Mouse (Mus musculus) kidney, postnatal 14 days (tissue): ENCODE measurements around the gene Aqp8.

Experiments used
- DNase-seq: peaks from one replicate; pipeline ENCODE4 v3.0.0; 2022; ENCODE audit warnings: mixed read lengths

Gene Aqp8

GRCm38 (mm10) chr7:123462070-123462501 lies at the start of gene Aqp8:
Gene Aqp8, plus strand, starts transcription at chr7:123462291.
- peak; percentile 76 for DNase-seq

GRCm38 (mm10) chr7:123416803-123417202 lies 45.3 kb upstream of the Aqp8 start:
- no peak for DNase-seq

GRCm38 (mm10) chr7:123417661-123418060 lies 44.4 kb upstream of the Aqp8 start:
- DNase-seq: peak; percentile 28

GRCm38 (mm10) chr7:123419984-123420383 lies 42.1 kb upstream of the Aqp8 start:
- DNase-seq: peak; percentile 70

- no peak for DNase-seq
Measured at GRCm38 (mm10) chr7:123421958-123422357, 40.1 kb upstream of the Aqp8 start.

GRCm38 (mm10) chr7:123424281-123424680 lies 37.8 kb upstream of the Aqp8 start:
- DNase-seq: no peak

GRCm38 (mm10) chr7:123425134-123425757 lies 36.8 kb upstream of the Aqp8 start:
- DNase-seq: peak; percentile 58

DNA sequence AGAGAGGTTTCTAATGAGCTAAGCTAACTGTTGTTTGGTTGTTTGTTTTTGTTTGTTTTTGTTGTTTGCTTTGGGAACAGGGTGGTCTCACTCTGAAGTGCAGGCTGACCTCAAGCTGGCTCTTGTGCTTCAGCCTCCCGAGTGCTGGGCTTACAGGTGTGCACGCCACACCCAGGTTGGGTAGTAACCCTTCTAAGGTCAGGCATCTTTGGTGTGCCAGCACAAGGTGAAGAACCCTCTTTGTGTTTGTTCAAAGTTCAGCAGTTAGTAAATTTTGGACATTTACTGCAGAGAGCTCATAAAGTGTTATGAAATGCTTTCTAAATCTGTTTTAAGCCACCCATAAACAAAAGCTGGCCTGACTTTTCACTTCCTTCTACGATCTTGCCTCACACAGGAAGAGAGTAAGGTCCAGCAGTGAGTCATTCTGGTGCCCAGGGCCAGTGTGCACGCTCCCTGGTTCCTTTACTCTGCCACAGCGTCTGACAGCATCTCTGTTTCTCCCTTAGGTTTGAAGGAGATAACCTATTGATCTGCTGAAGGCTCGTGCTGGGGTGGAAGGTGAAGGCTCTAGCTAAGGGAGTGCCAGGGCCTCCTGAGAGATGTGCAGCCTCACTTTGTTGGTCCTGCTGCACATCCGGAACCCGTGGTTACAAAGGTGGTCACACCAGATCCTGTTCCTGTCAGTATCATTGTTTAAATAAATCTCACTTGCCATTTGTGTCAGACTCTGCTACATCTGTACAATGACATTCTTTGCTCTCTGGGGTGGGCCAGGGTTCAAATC lies 32.3 kb upstream of the Aqp8 start:
- no peak for DNase-seq

DNA sequence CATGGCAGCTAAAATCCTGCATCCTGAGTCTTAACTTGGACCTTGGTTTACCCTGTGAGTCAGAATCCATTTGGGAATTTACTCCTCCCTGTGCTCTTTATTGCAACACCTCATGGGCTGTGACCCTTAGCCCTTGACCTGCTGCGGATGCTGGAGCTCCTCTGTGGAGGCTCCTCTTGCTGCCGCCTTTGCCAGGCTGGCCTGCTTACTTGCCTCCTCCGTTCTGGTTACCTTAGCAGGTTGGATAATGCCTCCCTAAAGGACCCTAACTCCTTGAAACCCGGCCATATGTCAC lies 31.7 kb upstream of the Aqp8 start:
- no peak for DNase-seq

DNA sequence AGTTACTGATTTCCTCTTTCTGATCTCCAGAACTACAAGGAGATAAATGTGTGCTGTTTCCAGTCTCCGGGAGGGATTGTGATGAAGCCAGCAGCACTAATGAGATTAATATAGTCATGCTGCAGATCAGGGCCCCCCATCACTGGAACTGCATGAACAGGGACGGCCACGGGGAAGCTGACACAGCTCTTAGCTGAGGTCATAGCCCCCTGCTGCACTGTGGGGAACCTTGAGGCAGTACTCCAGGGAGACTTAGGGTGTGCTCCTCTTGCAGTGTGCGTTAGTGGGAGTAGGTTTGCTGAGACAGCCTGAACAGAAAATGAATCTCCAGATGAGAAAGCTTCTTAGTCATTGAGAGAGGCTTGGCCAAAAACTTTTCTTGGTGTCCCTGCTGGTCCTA lies 30.9 kb upstream of the Aqp8 start:
- DNase-seq: no peak

GRCm38 (mm10) chr7:123442079-123442478 lies 20.0 kb upstream of the Aqp8 start:
- no peak for DNase-seq

GRCm38 (mm10) chr7:123448794-123449193 lies 13.3 kb upstream of the Aqp8 start:
- no peak for DNase-seq

DNA sequence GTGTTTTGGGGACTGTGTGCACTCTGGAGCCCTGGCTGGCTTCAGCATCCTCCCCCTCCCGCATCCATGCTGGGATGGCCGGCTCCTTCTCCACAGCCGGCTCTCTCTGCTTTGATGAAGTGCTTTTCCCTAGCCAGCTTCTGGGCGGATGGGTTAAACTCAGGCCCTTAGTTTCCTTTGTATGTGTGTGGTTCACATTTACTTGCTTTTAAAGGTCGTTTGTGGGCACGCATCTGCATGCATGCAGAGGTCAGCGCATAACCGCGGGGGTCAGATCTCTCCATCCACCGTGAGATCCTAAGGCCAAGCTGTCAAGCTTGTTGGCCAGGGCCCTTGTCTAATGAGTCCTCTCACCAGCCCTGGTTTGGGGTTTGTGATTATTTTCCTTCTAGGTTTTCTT lies 12.4 kb upstream of the Aqp8 start:
- DNase-seq: no peak

DNA sequence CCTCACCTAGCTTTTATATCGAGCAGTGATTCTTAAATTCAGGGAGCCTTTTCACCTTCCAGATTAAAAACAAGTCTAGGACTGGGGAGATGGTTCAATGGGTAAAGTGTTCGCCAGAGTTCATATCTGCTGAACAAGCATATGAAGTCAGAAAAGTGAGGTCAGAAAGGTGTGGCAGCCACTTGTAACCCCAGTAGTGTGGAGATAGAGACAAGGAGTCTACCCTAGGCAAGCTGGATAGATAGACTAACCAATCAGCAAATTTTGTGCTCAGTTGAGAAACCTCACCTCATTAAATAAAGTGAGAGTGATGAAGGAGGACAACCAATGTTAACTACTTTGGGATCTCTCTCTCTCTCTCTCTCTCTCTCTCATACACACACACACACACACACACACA lies 11.6 kb upstream of the Aqp8 start:
- no peak for DNase-seq

DNA sequence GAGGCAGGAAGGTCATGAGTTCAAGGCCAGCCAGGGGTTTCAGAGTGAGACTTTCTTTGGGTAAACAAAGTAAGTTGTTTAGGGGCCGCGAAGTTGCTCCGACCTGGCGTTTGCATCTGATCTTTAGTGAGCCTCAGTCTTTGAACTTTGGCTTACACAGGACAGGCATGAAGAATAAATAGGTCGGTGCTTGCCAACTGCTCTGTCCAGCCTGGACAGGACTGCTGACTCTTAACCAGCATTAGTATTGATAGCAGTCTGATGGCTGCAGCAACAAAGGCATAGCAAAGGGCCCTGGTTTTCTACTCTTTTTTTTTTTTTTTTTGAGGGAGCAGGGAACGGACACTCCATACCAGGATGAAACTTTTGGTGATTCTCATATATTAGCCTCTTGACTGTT lies 9.5 kb upstream of the Aqp8 start:
- DNase-seq: peak; percentile 24

GRCm38 (mm10) chr7:123453066-123453465 lies 9.0 kb upstream of the Aqp8 start:
- DNase-seq: no peak

DNA sequence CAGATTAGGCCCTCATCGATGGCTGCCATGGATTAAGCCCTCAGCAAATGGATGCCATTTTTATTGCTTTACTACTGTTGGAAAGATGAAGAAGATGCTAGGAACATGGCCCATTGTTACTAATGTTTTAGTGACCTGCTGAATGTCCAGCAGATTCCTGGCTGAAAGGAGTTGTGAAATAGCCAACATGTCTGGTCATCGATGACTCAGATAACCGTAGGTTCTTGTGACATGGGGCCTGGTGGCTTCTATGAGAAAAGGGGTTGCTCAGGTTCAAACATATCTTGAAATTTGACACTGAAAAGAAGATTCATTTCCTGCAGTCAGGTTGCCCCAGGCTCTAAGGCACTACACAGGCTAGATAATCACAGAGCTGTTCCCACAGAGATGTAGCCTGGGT lies 7.0 kb upstream of the Aqp8 start:
- no peak for DNase-seq

- no peak for DNase-seq
Measured at GRCm38 (mm10) chr7:123458309-123458708, 3.8 kb upstream of the Aqp8 start.

DNA sequence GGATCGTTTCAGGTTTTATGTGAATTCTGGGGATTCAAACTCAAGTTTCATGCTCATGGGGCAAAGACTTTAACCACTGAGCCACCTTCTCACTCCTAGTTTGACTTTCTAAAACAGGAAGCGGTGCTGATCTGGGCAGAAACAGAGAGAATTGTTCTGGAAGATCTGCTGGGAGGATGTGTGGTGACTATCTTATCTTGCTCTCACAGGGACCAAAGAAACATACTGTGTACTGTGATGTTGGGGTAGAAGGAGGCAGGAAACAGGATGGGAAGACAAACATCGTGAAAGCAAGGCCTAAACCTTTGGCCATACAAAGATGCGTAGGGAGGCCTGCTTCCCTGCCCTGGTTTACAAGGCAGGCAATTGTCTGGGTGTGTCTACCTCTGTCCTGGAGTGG lies 2.8 kb upstream of the Aqp8 start:
- no peak for DNase-seq

GRCm38 (mm10) chr7:123461316-123461715 lies 775 bp upstream of the Aqp8 start:
- DNase-seq: no peak

DNA sequence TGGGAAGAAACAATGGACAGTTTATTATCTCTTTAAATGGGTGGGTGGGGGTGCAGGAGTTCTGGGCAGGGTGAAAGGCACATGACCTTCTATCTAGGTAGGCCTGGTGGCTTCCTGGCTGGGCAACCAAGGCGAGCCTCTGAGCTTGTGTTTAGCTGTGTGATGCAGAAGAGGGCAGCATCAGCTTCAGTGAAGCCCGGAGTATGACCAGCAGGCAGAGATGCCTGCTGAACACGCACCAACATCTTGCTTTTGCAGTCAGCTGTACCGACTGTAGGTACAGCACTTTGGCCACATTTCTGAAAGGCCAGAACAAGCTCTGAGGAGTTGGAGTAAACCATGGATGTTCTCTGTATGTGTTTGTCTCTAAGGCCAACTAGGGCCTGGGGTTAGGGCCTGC lies 1.5 kb downstream of the Aqp8 start:
- no peak for DNase-seq

- peak; percentile 80 for DNase-seq
Measured at GRCm38 (mm10) chr7:123465692-123466387, 3.7 kb downstream of the Aqp8 start.

GRCm38 (mm10) chr7:123467961-123468360 lies 5.9 kb downstream of the Aqp8 start:
- DNase-seq: no peak

DNA sequence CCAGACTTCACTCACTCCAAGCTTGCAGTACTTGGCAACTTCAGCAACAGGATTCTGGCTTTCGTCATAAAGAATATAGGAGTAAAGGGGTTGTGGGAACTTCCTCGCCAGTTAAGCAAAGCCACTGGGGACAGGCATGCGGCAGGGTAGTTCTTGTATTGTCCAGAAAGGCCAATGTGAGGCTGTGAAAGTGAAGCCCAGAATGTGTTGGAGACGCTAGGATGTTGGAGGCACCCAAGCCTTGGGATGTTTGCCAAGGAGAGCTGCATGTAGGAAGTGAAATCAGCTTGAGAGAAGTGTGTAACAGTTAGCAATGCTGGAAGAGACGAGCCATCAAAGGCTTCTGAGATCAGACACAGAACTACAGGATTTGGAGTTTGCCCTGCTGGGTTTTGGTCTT lies 25.6 kb downstream of the Aqp8 start:
- peak; percentile 16 for DNase-seq
